Mouse (Mus musculus): ENCODE measurements around the gene Rassf5.

Rassf5 gene

GRCm38 (mm10) chr1:131134942-131135522 is 110.0 kb downstream of the Rassf5 start:
- no peak for DNase-seq

- no peak for DNase-seq
Measured at GRCm38 (mm10) chr1:131134231-131134630, 110.8 kb downstream of the Rassf5 start.
